Mouse (Mus musculus) heart, adult 2 months (tissue): ENCODE data around the gene Nln.

Experiments
- CTCF ChIP-seq: fragments of 200-600 bp; IDR thresholded peaks from 2 replicates; pipeline ENCODE4 v1.8.1; 2022; ENCODE audit warnings: antibody characterized with exemption, mild to moderate bottlenecking, moderate library complexity
- EP300 ChIP-seq: fragments of 200-500 bp; IDR thresholded peaks from 2 replicates; pipeline ENCODE4 v1.6.1; 2011; ENCODE audit warnings: low read depth, low read length, control low read depth; ENCODE audit not compliant: insufficient read depth

DNA sequence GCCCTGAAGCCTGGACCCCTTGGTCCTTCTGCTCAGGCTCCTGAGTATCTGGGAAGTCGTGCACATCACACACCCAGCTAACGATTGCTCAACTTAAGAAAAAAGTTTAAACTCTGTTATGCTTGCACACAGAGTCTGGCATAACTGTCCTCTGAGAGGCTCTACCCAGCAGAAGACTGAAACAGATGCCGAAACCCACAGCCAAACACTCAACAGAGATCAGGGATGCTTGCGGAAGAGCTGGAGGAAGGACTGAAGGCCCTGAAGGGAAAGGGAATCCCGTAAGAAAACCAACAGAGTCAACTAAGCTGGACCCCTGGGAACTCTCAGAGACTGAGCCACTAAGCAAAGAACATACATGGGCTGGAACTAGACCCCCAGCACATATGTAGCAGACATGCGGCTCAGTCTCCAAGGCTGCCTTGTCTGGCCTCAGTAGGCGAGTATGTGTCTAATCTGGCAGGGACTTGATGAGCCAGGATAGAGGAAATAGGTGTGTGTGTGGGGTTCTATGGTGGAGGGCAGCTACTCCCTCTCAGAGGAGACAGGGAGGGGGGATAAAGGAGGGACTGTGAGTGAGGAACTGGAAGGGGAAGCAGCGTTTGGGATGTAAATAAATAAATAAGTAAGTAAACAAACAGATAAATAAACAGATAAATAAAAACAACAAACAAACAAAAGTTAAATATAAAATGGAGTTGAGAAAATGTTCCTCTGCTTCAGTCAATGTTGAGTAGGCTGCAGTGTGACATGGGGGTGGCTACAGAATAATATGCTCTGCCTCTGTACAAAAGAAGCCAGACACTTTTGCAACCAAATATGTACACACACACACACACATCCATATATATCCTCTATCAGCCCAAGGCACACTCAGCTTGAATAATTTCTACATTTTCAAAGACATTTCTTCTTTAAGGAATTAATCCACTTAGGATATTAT is 116.0 kb downstream of the Nln start:
- TF ChIP-seq CTCF (no peak), EP300 (no peak)
